Mouse (Mus musculus) hindbrain, embryonic 13.5 days (tissue): ENCODE results near the gene Acad9. TPM values are rescaled to one million over a fixed set of nuclear protein-coding genes. Genes with fewer than 3 reads are reported as not detected.

ENCODE experiments used
- ATAC-seq: fragments of 200-750 bp; cut with Nextera tagmentation; 2 replicates; pipeline ENCODE4 v1.8.0; 2017; ENCODE audit warnings: moderate TSS enrichment; ENCODE audit not compliant: low FRiP score
- H3K27ac ChIP-seq: fragments of 300-500 bp; sonication (generic); 2 replicates; pipeline ENCODE4 v1.5.1; 2015; ENCODE audit warnings: inconsistent platforms, mild to moderate bottlenecking, moderate library complexity
- H3K27me3 ChIP-seq: fragments of 300-500 bp; sonication (generic); 2 replicates; pipeline ENCODE4 v1.6.1; 2015; ENCODE audit warnings: mild to moderate bottlenecking, inconsistent platforms
- H3K36me3 ChIP-seq: fragments of 300-500 bp; sonication (generic); 2 replicates; pipeline ENCODE4 v1.6.1; 2015; ENCODE audit warnings: mild to moderate bottlenecking, inconsistent platforms
- H3K4me1 ChIP-seq: fragments of 300-500 bp; sonication (generic); replicated peaks from 2 replicates; pipeline ENCODE4 v1.6.1; 2015; ENCODE audit warnings: inconsistent platforms
- H3K4me2 ChIP-seq: fragments of 300-500 bp; sonication (generic); 2 replicates; pipeline ENCODE4 v1.6.1; 2015; ENCODE audit warnings: inconsistent platforms, mild to moderate bottlenecking, moderate library complexity
- H3K4me3 ChIP-seq: fragments of 300-500 bp; sonication (generic); 2 replicates; pipeline ENCODE4 v1.5.1; 2015; ENCODE audit warnings: mild to moderate bottlenecking, inconsistent platforms
- H3K9ac ChIP-seq: fragments of 300-500 bp; sonication (generic); 2 replicates; pipeline ENCODE4 v1.6.1; 2015; ENCODE audit warnings: mild to moderate bottlenecking, inconsistent platforms
- H3K9me3 ChIP-seq: fragments of 300-500 bp; sonication (generic); 2 replicates; pipeline ENCODE4 v1.6.1; 2016; ENCODE audit warnings: inconsistent platforms
- WGBS: fragments of 180-500 bp; shearing (Covaris S2); methylation state at CpG from one replicate; pipeline ENCODE4 v1.1.7; 2015; 5-methylcytosine and 5-hydroxymethylcytosine counted together
- polyA plus RNA-seq: library from polyadenylated mRNA; unstranded; fragments of >200 nt; fragmentation: Nextera tagmentation; extraction: Ambion mirVana; gene quantifications from 2 replicates; pipeline ENCODE4 v1.2.1, GENCODE M21; 2015

The Acad9 gene
- polyA plus RNA-seq, 1 experiment from 2014 or later: 89.5 TPM

- peaks cover 26% of the 10 kb centered on the region for H3K4me1 ChIP-seq
- H3K36me3 ChIP-seq: peaks cover 34% of the 10 kb centered on the region
- H3K27ac ChIP-seq: no peak overlapping the region
- no peaks in the 10 kb centered on the region for H3K27me3 ChIP-seq
- no peak overlapping the region for H3K4me3 ChIP-seq
- ATAC-seq: no peak
- H3K9ac ChIP-seq: no peak overlapping the region
- 94% methylated on average over 4 of the region's 4 CpGs for WGBS
- no peaks in the 10 kb centered on the region for H3K9me3 ChIP-seq
- H3K4me2 ChIP-seq: no peak overlapping the region
These were observed 4.7 kb downstream of the Acad9 start for GRCm38 (mm10) chr3:36070436-36070835.

GRCm38 (mm10) chr3:36071047-36071446, 5.3 kb downstream of the Acad9 start:
- ATAC-seq: no peak
- no peak overlapping the region for H3K9ac ChIP-seq
- H3K27ac ChIP-seq: no peak overlapping the region
- H3K36me3 ChIP-seq: peaks cover 40% of the 10 kb centered on the region
- no peak overlapping the region for H3K4me2 ChIP-seq
- no peaks in the 10 kb centered on the region for H3K27me3 ChIP-seq
- H3K4me3 ChIP-seq: no peak overlapping the region
- WGBS: 95% methylated on average over 5 of the region's 5 CpGs
- H3K4me1 ChIP-seq: peaks cover 26% of the 10 kb centered on the region
- no peaks in the 10 kb centered on the region for H3K9me3 ChIP-seq

GRCm38 (mm10) chr3:36074231-36074630, 8.5 kb downstream of the Acad9 start:
- H3K4me2 ChIP-seq: no peak overlapping the region
- no peak overlapping the region for H3K9ac ChIP-seq
- 0 out of 2 replicates have a peak, but pooled peaks cover under 1% of the 10 kb centered on the region for H3K4me1 ChIP-seq
- H3K27ac ChIP-seq: no peak overlapping the region
- no peaks in the 10 kb centered on the region for H3K27me3 ChIP-seq
- no peak overlapping the region for H3K4me3 ChIP-seq
- 94% methylated on average over 6 of the region's 6 CpGs for WGBS
- no peaks in the 10 kb centered on the region for H3K9me3 ChIP-seq
- no peak for ATAC-seq
- peaks cover 72% of the 10 kb centered on the region for H3K36me3 ChIP-seq

GRCm38 (mm10) chr3:36075466-36075865, 9.7 kb downstream of the Acad9 start:
- Histone ChIP-seq H3K9me3 (no peaks in the 10 kb centered on the region), H3K36me3 (peaks cover 82% of the 10 kb centered on the region), H3K9ac (no peak overlapping the region)

GRCm38 (mm10) chr3:36077386-36077785, 11.6 kb downstream of the Acad9 start:
- no peaks in the 10 kb centered on the region for H3K27me3 ChIP-seq
- no peak overlapping the region for H3K4me2 ChIP-seq
- no peaks in the 10 kb centered on the region for H3K9me3 ChIP-seq
- 96% methylated on average over 3 of the region's 3 CpGs for WGBS
- no peaks in the 10 kb centered on the region for H3K4me1 ChIP-seq
- H3K36me3 ChIP-seq: peaks cover 91% of the 10 kb centered on the region
- no peak overlapping the region for H3K9ac ChIP-seq
- ATAC-seq: no peak
- no peak overlapping the region for H3K4me3 ChIP-seq
- H3K27ac ChIP-seq: no peak overlapping the region

More at GRCm38 (mm10) chr3:36075466-36075865, 9.7 kb downstream of the Acad9 start:
- H3K4me3 ChIP-seq: no peak overlapping the region
- no peaks in the 10 kb centered on the region for H3K27me3 ChIP-seq
- H3K4me1 ChIP-seq: no peaks in the 10 kb centered on the region
- no peak overlapping the region for H3K4me2 ChIP-seq
- 95% methylated on average over 6 of the region's 6 CpGs for WGBS
- no peak overlapping the region for H3K27ac ChIP-seq
- no peak for ATAC-seq

DNA sequence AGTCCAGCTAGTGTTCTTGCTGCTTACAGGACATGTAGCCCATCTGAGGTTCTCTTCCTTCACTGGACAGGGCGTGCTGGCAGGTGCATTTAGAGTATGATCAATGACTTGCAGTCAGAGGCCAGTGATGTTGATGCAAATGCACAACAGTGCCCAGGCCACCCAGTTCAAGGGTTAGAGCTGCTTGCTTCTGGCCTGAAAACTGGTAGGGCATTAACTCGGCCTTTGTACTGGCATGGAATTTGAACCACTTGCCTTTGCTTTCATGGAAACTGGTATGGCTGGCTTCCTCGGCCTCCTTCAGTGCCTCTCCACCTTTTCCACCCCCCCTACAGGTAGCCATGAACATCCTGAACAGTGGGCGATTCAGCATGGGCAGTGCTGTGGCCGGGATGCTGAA, 14.1 kb downstream of the Acad9 start:
- WGBS: 90% methylated on average over 5 of the region's 5 CpGs
- Histone ChIP-seq H3K4me1 (no peaks in the 10 kb centered on the region), H3K4me2 (no peak overlapping the region), H3K36me3 (peaks cover 96% of the 10 kb centered on the region), H3K4me3 (no peak overlapping the region), H3K9ac (no peak overlapping the region), H3K27ac (no peak overlapping the region), H3K27me3 (no peaks in the 10 kb centered on the region), H3K9me3 (no peaks in the 10 kb centered on the region)
- no peak for ATAC-seq

DNA sequence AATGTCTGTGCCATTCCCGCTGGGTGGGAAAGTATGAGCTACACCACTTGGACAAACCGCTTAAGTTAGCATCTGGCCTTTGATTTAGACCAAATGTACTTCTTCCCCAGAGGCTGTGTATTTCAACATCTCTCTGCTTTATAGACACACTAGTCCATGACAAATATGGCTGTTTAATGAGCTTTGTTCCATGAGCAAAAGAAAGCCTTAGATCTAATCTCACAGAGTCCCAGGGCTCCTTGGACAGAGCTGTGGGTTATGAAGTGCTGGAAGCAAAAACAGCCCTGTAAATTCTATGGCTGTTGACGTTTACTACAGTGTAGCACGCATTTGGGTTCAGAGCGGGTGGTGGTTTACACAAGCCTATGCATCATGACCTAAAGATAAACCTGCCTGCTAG, 15.0 kb downstream of the Acad9 start:
- H3K4me2 ChIP-seq: no peak overlapping the region
- 96% methylated on average over 5 of the region's 5 CpGs for WGBS
- H3K9me3 ChIP-seq: no peaks in the 10 kb centered on the region

GRCm38 (mm10) chr3:36082843-36083242, 17.1 kb downstream of the Acad9 start:
- no peak for ATAC-seq
- H3K4me3 ChIP-seq: no peak overlapping the region
- H3K9me3 ChIP-seq: no peaks in the 10 kb centered on the region
- H3K9ac ChIP-seq: no peak overlapping the region
- no peaks in the 10 kb centered on the region for H3K4me1 ChIP-seq
- H3K27me3 ChIP-seq: no peaks in the 10 kb centered on the region
- H3K36me3 ChIP-seq: peaks cover 96% of the 10 kb centered on the region
- no peak overlapping the region for H3K4me2 ChIP-seq
- no peak overlapping the region for H3K27ac ChIP-seq
- 97% methylated on average over 4 of the region's 4 CpGs for whole genome bisulfite sequencing

More for the DNA sequence above, 15.0 kb downstream of the Acad9 start:
- Histone ChIP-seq H3K4me3 (no peak overlapping the region), H3K36me3 (peaks cover 96% of the 10 kb centered on the region), H3K27ac (no peak overlapping the region), H3K27me3 (no peaks in the 10 kb centered on the region), H3K9ac (no peak overlapping the region), H3K4me1 (no peaks in the 10 kb centered on the region)
- ATAC-seq: no peak

DNA sequence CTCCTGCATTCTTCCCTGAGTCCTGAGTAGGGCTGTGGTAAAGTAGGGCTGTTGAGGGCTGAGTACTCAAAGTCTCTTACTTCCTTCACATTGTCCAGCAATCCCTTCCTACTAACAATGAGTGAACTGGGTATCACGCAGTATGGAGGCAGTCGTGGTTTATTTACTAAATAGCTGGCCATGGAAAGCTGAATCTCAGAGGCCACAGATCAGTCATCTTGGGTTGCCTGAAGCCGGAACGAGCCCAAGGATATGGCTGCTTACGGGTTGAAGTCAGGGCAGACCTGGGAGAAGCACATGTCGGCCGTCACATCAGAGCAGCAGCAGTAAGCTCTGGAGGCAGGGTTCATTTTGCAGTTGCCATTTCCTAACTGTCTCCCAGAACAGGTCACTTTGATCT, 17.6 kb downstream of the Acad9 start:
- Histone ChIP-seq H3K9me3 (no peaks in the 10 kb centered on the region), H3K4me3 (no peak overlapping the region), H3K36me3 (peaks cover 96% of the 10 kb centered on the region), H3K4me1 (no peaks in the 10 kb centered on the region), H3K27me3 (no peaks in the 10 kb centered on the region), H3K9ac (no peak overlapping the region), H3K4me2 (no peak overlapping the region), H3K27ac (no peak overlapping the region)
- 97% methylated on average over 7 of the region's 7 CpGs for WGBS
- no peak for ATAC-seq

DNA sequence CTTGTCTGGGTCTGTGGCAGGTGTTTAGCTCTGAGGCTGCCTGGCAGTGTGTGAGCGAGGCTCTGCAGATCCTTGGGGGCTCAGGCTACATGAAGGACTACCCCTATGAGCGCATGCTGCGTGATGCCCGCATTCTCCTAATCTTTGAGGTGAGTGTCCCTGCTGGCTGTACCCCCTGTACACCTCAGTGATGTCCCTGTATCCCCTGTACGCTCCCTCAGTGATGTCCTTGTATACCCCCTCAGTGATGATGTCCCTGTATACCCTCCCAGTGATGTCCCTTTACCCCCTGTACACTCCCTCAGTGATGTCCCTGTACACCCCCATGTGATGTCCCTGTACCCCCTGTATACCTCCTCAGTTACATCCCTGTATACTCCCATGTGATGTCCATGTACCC, 19.6 kb downstream of the Acad9 start:
- 96% methylated on average over 5 of the region's 5 CpGs for WGBS
- Histone ChIP-seq H3K27ac (no peak overlapping the region), H3K36me3 (peaks cover 96% of the 10 kb centered on the region), H3K4me2 (no peak overlapping the region), H3K4me3 (no peak overlapping the region), H3K27me3 (no peaks in the 10 kb centered on the region), H3K9ac (no peak overlapping the region), H3K4me1 (no peaks in the 10 kb centered on the region), H3K9me3 (no peaks in the 10 kb centered on the region)
- ATAC-seq: 0 out of 2 replicates have a peak, but pooled peaks have one; percentile 38

- no peak overlapping the region for H3K27ac ChIP-seq
- H3K4me1 ChIP-seq: no peaks in the 10 kb centered on the region
- no peak overlapping the region for H3K4me2 ChIP-seq
- no peak for ATAC-seq
- no peak overlapping the region for H3K9ac ChIP-seq
- H3K36me3 ChIP-seq: peaks cover 90% of the 10 kb centered on the region
- 95% methylated on average over 9 of the region's 9 CpGs for WGBS
- no peaks in the 10 kb centered on the region for H3K27me3 ChIP-seq
- H3K9me3 ChIP-seq: no peaks in the 10 kb centered on the region
- H3K4me3 ChIP-seq: no peak overlapping the region
These were observed 21.8 kb downstream of the Acad9 start for GRCm38 (mm10) chr3:36087591-36087990.

GRCm38 (mm10) chr3:36095371-36095770, 29.6 kb downstream of the Acad9 start:
- H3K4me2 ChIP-seq: no peak overlapping the region
- no peak for ATAC-seq
- H3K4me1 ChIP-seq: no peaks in the 10 kb centered on the region
- no peak overlapping the region for H3K27ac ChIP-seq
- H3K9ac ChIP-seq: no peak overlapping the region
- H3K36me3 ChIP-seq: peaks cover 20% of the 10 kb centered on the region
- no peaks in the 10 kb centered on the region for H3K9me3 ChIP-seq
- no peak overlapping the region for H3K4me3 ChIP-seq
- WGBS: 84% methylated on average over 2 of the region's 2 CpGs
- no peaks in the 10 kb centered on the region for H3K27me3 ChIP-seq

- Histone ChIP-seq H3K9me3 (no peaks in the 10 kb centered on the region), H3K9ac (no peak overlapping the region), H3K4me3 (no peak overlapping the region), H3K27ac (no peak overlapping the region), H3K36me3 (no peaks in the 10 kb centered on the region), H3K27me3 (no peaks in the 10 kb centered on the region), H3K4me1 (no peaks in the 10 kb centered on the region), H3K4me2 (no peak overlapping the region)
- WGBS: 81% methylated on average over 4 of the region's 4 CpGs
- ATAC-seq: no peak
These were observed 50.3 kb downstream of the Acad9 start for GRCm38 (mm10) chr3:36116076-36116475.
